Mouse (Mus musculus) heart, adult 2 months (tissue): ENCODE results near the gene Ucp1. TPM values are rescaled to one million over a fixed set of nuclear protein-coding genes. Genes with fewer than 3 reads are reported as not detected.

Experiments
- DNase-seq, 2 experiments: peaks; one replicate each; pipeline ENCODE4 v3.0.0; 2021
- H3K27ac ChIP-seq: fragments of 200-600 bp; 2 replicates; pipeline ENCODE4 v1.8.1; 2022
- H3K27me3 ChIP-seq: fragments of 200-500 bp; 2 replicates; pipeline ENCODE4 v1.6.1; 2012; ENCODE audit warnings: mild to moderate bottlenecking, low read length, inconsistent platforms, mixed read lengths; ENCODE audit not compliant: control insufficient read depth, insufficient read depth
- H3K36me3 ChIP-seq: fragments of 200-500 bp; 2 replicates; pipeline ENCODE4 v1.6.1; 2012; ENCODE audit warnings: low read length, inconsistent platforms; ENCODE audit not compliant: control insufficient read depth, insufficient read depth
- H3K4me1 ChIP-seq: fragments of 200-500 bp; 2 replicates; pipeline ENCODE4 v1.6.1; 2011; ENCODE audit warnings: low read length; ENCODE audit not compliant: control insufficient read depth, insufficient read depth
- H3K4me3 ChIP-seq: fragments of 200-600 bp; 2 replicates; pipeline ENCODE4 v1.8.1; 2022
- H3K79me2 ChIP-seq: fragments of 200-500 bp; replicated peaks from 2 replicates; pipeline ENCODE4 v1.6.1; 2012; ENCODE audit warnings: mild to moderate bottlenecking, inconsistent platforms, low read length, moderate library complexity, mixed read lengths; ENCODE audit not compliant: control insufficient read depth, insufficient read depth
- H3K9ac ChIP-seq: fragments of 200-500 bp; 2 replicates; pipeline ENCODE4 v1.6.1; 2012; ENCODE audit warnings: low read depth, mild to moderate bottlenecking, control low read depth, inconsistent platforms, low read length, mixed read lengths
- CTCF ChIP-seq: fragments of 200-600 bp; IDR thresholded peaks from 2 replicates; pipeline ENCODE4 v1.8.1; 2022; ENCODE audit warnings: antibody characterized with exemption, mild to moderate bottlenecking, moderate library complexity
- EP300 ChIP-seq: fragments of 200-500 bp; IDR thresholded peaks from 2 replicates; pipeline ENCODE4 v1.6.1; 2011; ENCODE audit warnings: low read depth, low read length, control low read depth; ENCODE audit not compliant: insufficient read depth
- POLR2A ChIP-seq: fragments of 200-500 bp; IDR thresholded peaks from 2 replicates; pipeline ENCODE4 v1.6.1; 2011; ENCODE audit warnings: mild to moderate bottlenecking, low read depth, low read length, control low read depth; ENCODE audit not compliant: insufficient read depth
- whole genome bisulfite sequencing: fragments of 180-500 bp; shearing (Covaris S2); methylation state at CpG from one replicate; pipeline ENCODE4 v1.1.7; 2018; 5-methylcytosine and 5-hydroxymethylcytosine counted together
- intact Hi-C: fragments of 180-260 bp; cut with DNase I; formaldehyde crosslinking; loops from one replicate; pipeline ENCODE4 v1.15.1; 2025
- polyA plus RNA-seq: library from polyadenylated mRNA; depleted of rRNA; stranded (reverse); fragments of >200 nt; gene quantifications from 2 replicates; pipeline ENCODE4 v1.2.3, GENCODE M21; 2012; rRNA removed
- total RNA-seq, 2 experiments: library from RNA; stranded (reverse); gene quantifications; 2 replicates each; pipeline ENCODE4 v1.2.3; 2021

Gene Ucp1
- total and polyA plus RNA-seq, 3 experiments: 11.1 to 236 (median 18.1) TPM

- Histone ChIP-seq H3K27ac (no peak overlapping the region), H3K79me2 (no peaks in the 10 kb centered on the region), H3K36me3 (no peaks in the 10 kb centered on the region), H3K9ac (no peak overlapping the region), H3K4me3 (no peak overlapping the region), H3K4me1 (no peaks in the 10 kb centered on the region), H3K27me3 (no peaks in the 10 kb centered on the region)
- no peak for DNase-seq
- TF ChIP-seq EP300: no peak
- WGBS: 85% methylated on average over 3 of the region's 3 CpGs
- intact Hi-C loops: loop anchor here (1.0 to 10.0 kb wide), 3 partner anchors 82 to 477 kb away; partner anchors contain the start of gene Rnf150
These were observed 51.9 kb downstream of the Ucp1 start for GRCm38 (mm10) chr8:83342076-83342475.

DNA sequence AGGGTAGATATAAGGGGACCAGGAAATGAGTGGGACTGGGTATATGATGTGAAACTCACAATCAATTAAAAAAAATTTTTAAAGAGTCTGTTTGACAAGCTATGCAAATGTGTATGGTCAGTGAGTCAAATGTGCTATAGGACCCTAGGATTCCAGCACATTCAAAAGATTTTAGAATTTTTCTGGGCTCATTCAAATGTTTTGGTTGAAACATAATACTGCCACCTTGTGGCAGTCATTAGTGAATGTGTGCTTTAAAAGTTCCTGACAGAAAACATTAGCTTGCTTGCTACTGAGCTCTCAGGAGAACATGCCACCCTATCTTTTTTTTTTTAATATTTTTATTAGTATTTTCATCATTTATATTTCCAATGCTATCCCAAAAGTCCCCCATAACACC, 52.5 kb downstream of the Ucp1 start:
- no peaks in the 10 kb centered on the region for H3K27me3 ChIP-seq
- TF ChIP-seq CTCF (peak; percentile 78), POLR2A (no peak), EP300 (no peak)
- no peaks in the 10 kb centered on the region for H3K79me2 ChIP-seq
- DNase-seq: no peak
- no peak overlapping the region for H3K27ac ChIP-seq
- intact Hi-C loops: loop anchor here (1.0 to 10.0 kb wide), 3 partner anchors 82 to 478 kb away; partner anchors contain the start of gene Rnf150
- H3K36me3 ChIP-seq: no peaks in the 10 kb centered on the region
- H3K9ac ChIP-seq: no peak overlapping the region
- no peaks in the 10 kb centered on the region for H3K4me1 ChIP-seq
- no peak overlapping the region for H3K4me3 ChIP-seq

Other genes with a start within 250 kb of the Ucp1 start
- 1 to 10 TPM; 2.3 to 2.6 TPM for gene Tbc1d9, start 125.0 kb upstream of the Ucp1 start, total RNA-seq
- gene Tbc1d9, start 125.0 kb upstream of the Ucp1 start, polyA plus RNA-seq: 2.4 and 3.1 TPM in 2 replicates
- under 1 TPM in 1 of 2 experiments, not detected in 1; 0.20 TPM for gene Gm10645, start 124.2 kb upstream of the Ucp1 start, total RNA-seq
- 0.29 TPM in 1 of 2 replicates, not detected in the other for gene Gm10645, start 124.2 kb upstream of the Ucp1 start, polyA plus RNA-seq
- 1 to 10 TPM; 7.7 to 8.3 TPM for gene Elmod2, start 42.1 kb downstream of the Ucp1 start, total RNA-seq
- 2.7 and 5.9 TPM in 2 replicates for gene Elmod2, start 42.1 kb downstream of the Ucp1 start, polyA plus RNA-seq
- gene Mgat4d, start 58.1 kb downstream of the Ucp1 start, total RNA-seq: not detected
- not detected in 2 replicates for gene Mgat4d, start 58.1 kb downstream of the Ucp1 start, polyA plus RNA-seq
- not detected for gene Clgn, start 99.5 kb downstream of the Ucp1 start, total RNA-seq
- 0.08 and 0.12 TPM in 2 replicates for gene Clgn, start 99.5 kb downstream of the Ucp1 start, polyA plus RNA-seq
- gene Scoc, start 168.0 kb downstream of the Ucp1 start, total RNA-seq: 10 to 100 TPM; 52.3 TPM
- gene Scoc, start 168.0 kb downstream of the Ucp1 start, polyA plus RNA-seq: 14.0 and 25.9 TPM in 2 replicates
- gene Olfr370, start 245.4 kb downstream of the Ucp1 start, total RNA-seq: not detected
- gene Olfr370, start 245.4 kb downstream of the Ucp1 start, polyA plus RNA-seq: not detected in 2 replicates